Mouse (Mus musculus): ENCODE measurements at regions not wholly inside any gene's neighbourhood (a gene's known extent, or its start where the extent isn't known, plus 50 kb on each side); places are given as distances from the start of the nearest gene placed in this dataset.

GRCm38 (mm10) chr12:16106946-16107345 lies 290.2 kb upstream of the Trib2 start:
- TF ChIP-seq CTCF (IDR thresholded peaks at IDR 0.05; ENCODE audit: low read depth, low read length) (no peak), POLR2A (IDR thresholded peaks at IDR 0.05; ENCODE audit: borderline replicate concordance, low read depth, low read length) (no peak)
